Mouse (Mus musculus): ENCODE measurements around the gene Ccdc85a.
A peak's percentile ranks its signal among the peaks of the same experiment; 100 is the strongest.

Ccdc85a gene

DNA sequence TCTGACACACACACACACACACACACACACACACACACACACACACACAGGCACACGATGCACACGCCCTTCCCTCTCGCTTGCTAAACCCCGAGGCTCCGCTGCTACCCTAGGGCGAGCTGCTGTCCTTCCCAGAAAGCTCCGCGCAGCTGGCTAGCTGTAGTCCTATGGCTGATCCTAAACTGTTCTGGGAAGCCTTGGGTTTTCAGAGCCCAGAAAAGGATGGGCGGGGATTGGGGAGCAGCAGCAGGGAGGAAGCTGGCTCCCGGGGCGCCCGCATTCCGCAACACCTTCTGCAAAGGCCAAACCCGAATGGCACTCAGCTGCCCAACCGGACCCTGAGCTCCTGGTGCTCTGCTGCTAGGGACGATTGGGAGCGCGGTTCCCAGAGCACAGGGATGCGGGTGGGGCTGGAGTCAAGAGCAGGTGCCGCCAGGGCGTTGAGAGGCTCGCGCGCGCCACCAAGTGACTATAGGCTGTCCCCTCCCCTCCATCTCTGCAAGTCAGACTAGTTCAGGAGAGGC, at the start of gene Ccdc85a:
Ccdc85a (minus strand) TSS at position 414 of the 524 bp plus-strand sequence.
- DNase-seq, result peak; percentile 81

DNA sequence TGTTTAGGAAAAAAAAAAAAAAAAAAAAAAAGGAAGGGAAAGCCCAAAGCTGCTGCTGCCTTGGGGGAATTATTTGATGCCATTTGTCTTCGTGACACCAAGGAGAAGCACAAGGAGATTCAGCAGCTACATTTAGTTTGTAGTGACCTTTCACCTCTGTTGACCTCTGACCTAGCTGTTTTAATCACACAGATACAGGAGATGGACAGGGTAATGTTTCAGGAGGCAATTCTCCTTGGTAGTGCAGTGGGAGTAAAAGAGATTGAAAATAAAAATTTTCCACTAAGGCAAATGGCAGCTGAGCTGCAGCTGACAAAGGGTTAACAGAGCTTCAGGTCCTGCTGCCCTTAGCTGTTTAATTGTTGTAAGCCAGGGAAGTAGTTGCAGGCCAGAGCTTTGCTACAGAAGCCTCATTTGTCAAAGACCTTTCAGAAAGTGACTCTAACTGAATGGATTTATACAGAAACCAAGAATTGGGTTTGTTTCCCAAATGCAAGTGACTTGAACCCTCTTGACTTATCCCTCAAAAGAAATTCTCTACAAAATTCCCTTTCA, 49.5 kb upstream of the Ccdc85a start:
- DNase-seq, result no peak

DNA sequence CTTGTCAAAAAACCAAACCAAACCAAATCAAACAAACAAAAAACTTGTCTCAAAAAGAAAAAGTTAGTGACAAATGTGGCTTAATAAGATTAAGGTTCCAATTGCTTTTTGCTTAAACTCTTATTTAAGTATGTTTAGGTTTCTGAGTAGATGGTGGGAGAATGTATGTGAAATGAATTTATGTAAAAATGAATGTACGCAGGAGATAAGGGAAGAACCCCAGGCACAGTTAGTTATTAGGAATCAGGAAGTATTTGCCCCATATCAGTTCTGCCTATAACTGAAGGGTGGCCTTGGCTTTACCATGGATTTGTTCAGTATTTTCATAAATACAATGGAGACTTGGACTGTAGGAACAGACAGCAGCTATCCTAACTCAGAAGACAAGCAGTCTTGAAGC, 49.0 kb upstream of the Ccdc85a start:
- DNase-seq, result no peak

DNA sequence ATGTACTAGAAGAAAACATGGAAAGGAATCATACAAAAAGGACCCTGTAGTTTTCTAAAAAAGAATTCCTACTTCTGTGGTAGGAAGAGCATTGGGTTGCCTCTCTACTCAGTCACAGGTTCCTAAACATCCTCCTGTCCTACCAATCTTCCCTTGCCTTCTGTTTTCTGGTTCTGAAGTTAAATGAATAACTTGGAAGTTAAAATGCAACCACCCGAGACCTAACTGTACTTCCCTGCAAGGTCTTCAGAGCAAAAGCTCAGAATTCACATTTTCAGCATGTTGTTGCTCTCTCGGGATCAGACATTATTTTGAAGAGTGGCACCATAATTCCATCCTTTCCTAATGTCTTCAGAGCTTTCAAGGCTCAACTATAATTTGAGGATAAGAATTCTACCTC, 46.6 kb upstream of the Ccdc85a start:
- no peak for DNase-seq

DNA sequence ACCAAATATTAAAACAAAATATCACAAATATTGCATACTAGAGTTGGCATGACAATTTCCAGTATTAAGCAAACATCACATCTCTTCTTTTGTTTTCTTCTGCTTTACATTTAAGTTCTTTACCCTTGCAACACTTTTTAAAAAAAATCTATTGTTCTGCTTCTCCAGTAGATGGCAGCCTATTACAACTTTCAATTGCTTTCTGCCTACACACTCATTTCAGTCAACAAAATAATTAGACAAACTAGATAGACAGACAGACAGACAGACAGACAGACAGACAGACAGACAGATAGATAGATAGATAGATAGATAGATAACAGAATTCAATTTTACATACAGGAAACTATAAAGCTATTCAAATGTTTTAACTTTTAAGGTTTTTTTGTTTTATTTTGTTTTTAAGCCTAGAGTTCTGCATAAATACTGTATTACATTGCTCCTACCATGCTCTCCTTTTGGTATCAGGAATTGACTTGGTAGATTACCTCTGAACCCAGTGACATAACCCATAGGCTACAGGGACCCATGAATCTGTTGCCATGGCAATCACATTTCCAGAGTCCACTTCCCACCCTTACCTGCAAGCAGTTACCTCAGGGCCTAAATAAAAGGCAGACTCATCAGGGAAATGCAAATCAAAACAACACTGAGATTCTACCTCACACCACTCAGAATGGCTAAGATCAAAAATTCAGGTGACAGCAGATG, 26.8 kb upstream of the Ccdc85a start:
- DNase-seq, result no peak

DNA sequence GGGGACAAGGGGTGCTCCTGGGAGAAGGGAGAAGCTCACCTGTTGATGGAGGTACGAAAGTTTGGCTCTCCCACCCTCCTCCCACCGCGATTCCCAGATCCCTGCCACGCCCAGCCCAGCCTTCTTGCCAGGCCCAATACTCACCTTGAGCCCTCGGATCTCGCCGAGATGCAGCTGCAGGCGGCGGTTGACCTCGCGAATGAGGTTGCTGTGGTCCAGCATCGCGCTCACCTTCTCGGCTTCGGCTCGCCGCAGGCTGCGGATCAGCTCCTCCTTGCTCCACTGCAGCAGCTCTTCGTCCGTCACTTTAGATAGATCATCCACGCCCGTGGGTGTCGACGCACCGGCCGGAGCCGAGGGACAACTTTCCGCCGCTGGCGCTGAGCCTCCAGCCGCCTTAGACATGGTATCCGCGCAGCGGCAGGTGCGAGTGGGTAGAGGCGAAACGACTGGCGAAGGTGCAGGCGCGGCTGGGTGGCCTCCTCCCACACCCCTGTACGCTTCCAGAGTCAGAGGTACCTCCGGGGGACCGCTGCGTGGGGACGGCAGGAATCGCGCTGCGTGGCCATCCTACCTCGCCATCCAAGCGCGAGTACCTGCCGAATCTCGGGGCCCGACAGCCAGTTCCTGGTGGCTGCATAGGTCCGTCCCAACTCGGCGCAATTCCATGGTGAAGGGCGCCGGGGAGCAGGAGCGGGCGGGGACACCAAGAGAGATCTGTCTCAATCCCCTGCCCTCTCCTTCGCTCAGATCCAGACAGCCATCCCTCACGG, 800 bp downstream of the Ccdc85a start:
- DNase-seq, result peak; percentile 12

DNA sequence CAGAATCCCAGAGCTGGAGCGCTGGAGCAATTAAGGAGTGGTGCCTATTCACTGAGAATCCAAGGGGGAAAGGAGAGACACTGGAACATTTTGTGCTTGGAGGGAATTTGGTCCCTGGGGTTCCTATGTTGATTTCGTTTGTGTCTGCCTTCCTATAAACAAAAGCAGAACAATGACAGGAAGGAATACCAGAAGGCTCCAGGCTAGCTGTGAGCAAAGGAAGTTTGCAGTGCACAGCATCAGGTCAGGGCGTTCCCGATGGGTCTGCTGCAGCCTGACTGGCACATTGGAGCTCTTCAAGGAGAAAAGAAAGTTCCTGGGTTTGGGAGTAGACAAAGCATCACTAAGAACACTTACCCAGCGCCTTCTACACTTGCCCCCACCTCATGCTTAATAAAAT, 1.9 kb downstream of the Ccdc85a start:
- DNase-seq, result peak; percentile 49

DNA sequence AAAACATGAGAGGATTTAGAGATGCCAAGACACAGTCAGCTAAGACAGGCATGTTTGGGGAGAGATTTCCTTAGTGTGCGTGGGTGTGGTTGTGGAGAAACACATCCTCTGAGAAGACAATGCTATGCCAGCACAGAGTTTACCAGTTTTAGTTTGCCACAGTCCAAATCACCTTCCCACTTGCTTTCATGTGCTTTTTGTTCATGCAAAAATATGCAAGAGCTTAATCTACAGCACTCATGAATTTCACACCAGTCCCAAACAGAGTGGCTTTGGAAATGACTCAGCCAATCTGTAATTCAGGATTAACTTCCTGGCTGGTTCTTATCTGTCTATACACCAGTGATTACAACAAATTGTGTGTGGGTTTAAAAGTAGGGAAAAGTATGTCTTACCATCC, 11.7 kb downstream of the Ccdc85a start:
- DNase-seq, result peak; percentile 18

DNA sequence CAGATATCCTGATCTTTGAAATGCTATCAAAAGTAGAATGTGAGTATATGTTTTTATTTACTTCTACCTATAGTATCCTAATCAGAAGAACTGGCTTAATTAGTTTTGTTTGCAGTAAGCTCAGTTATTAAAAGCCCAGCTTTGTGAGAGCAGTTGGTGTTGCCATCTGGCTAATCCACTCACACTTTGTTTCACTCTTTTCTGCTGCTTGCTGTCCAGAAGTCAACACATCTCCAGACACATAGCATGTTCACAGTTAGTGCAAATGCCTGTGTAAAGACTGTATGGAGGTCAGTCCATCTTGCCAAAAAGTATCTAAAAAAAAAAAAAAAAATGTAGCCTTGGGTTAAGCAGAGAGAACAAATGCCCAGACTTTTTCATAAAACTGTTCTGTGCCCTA, 27.7 kb downstream of the Ccdc85a start:
- no peak for DNase-seq

DNA sequence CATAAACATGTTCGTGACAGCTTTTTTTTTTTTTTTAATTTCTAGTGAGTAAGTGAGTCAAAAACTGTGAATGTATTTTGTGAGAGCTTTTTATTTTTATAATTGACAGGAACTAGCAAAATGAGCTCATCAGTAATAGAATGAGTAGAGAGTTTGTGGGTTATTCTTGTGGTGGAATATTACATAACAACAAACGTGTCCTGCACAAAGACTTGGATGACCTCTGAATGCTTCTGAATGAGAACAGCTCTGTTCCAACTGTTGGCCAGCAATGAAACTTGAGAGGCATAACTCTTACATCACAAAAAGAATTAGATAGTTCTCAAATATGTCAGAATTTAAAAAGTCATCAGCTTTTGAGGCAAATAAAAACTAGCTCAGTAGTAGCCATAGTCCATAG, 40.7 kb downstream of the Ccdc85a start:
- no peak for DNase-seq

DNA sequence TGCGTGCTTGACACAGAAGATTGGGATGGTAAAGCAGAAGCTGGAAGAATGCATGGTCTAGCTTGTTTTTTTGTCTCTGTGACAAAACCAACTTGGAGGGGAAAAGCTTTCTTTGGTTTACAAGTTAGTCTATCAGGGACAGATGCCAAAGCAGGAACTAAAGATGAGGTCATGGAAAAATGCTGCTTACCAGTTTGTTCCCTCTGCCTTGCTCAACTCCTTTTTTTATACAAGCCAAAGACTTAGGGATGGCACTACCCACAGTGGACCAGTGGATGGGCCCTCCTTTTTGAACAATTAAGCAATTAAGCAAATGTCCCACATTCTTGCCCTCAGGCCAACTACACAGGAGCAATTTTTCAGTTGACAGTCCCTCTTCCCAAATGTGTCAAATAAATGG, 42.8 kb downstream of the Ccdc85a start:
- no peak for DNase-seq

DNA sequence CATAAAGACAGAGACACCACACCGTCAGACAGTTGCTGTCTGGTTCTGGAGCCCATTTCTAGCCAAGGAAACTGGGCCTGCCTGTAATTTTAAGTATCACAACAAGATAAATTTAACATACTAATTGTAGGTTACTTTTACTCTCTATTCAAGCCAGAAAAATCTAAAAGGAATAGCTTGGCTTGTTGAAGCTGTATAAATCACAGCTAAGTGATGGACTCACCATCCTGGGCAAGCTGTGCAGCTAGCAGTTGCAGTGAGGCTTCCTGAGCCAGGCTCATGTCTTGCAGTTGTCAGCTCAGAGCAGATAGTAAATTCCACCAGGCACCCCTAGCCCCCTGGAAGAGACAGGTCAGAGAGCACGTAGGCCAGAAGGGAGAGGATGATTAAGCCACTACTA, 50.8 kb downstream of the Ccdc85a start:
- DNase-seq, result no peak

DNA sequence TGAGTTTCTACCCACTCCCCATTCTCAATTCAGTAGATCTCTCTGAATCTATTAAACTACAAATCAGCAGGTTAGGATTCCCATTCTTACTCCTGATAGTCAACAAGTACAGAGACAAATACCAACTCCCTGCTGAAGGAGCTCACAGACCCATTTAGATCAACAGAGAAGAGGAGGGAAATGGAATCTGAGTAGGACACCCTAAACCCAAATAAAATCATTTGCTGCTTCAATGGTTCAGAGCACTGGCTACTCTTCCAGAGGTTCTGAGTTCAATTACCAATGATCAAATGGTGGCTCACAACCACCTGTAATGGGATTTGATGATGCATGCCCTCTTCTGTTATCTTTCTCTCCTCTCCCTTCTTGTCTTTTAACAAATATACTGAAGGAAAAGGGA, 82.9 kb downstream of the Ccdc85a start:
- no peak for DNase-seq

DNA sequence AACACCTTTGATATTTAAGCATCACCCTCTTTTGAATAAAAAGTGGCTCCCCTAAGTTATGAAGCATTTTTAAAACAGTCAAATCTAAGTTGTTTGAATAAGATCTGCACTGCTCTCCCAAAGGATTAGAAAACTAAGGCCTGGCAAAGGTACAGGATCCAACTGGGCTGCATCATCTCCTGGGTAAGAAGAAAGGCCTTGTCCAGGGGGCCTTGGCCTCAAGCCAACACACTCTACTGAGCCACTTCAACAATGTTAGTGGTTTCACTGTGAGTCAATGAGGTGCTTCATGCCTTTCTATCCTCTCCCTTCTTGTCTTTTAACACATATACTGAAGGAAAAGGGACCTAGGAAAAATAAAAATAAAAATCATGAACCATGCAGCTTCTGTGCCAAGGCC, 87.1 kb downstream of the Ccdc85a start:
- DNase-seq, result peak; percentile 15

DNA sequence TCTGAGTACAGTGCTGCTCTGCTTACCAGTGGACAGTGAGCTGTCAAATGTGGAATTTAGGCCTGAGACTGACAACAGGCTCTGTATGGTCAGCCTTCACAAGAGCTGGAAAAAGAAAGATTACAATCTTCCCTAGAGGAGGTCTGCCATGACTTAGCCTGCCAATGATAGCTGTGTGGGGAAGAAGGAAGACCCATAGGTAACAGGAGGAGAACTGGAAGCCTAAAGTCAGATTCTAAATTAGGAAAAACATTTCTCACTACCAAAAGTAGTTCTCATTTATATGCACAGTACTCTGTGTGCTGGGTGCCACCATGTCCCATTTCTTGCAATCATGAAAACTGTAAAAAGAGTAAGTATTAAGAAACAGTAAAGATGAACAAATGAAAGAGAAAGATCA, 90.8 kb downstream of the Ccdc85a start:
- DNase-seq, result no peak

DNA sequence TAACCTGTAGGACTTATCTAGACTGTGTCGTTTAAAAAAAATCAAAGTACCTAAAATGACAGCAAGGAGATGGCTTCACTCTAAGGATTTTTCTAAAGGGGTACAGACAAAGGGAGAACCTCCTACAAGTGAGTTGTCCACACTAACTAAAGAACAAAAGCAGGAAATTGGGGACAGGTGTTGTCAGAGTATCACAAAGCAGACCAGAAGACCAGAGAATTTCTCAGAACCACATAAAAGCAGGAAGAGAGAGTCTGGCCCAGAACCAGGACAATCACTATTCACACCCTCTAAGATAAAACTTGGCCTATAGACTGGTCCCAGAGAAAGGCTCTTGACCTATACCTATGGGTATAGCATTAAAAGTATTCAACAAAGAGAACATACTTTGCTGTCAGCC, 92.8 kb downstream of the Ccdc85a start:
- DNase-seq, result no peak

DNA sequence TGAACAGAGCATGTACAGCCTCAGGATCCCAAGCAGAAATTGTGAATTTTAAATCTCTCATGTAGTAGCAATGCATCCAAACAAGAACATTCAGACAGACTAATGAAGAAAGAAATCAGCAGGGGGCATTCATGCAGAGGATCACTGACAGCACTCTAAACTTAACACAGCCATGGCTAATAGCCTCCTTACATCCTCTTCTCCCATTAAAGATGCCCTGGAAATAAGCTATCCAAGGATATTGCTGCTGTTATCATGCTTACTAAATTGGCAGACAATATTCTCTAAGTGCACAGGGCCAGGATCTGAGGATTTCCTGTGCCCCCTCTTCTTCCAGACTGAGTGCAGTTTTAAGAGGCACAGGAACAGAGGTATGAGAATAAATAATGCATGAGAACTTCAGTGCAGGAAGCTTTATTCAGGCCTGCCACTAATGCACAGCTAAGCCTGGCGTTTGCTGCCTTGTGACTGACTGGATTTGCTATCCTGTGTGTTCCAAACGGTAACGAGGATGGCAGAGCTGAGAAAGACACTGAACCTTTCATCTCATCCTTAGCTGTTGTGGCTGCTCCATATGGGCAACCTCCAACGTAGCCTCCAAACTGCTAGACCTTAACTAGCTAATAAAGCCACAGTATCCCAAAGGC, 99.9 kb downstream of the Ccdc85a start:
- DNase-seq, result no peak

DNA sequence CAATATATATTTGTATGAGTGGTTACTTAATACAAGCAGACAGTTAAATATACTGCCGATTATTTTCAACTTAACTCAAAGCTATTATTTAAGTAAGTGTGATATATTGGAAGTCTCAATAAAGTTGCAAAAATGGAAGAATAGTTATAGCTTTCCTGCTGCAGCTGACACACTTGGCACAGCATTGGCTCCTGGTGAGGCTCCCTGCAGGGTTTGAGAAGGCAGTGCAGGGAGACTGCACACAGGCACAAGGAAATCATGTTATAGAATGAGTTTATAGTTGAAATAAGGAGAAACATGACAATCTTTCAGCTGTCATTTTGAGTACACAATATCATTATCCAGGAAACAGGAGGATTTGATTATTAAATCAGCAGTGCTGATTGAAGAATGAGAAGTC, 107.0 kb downstream of the Ccdc85a start:
- DNase-seq, result no peak

DNA sequence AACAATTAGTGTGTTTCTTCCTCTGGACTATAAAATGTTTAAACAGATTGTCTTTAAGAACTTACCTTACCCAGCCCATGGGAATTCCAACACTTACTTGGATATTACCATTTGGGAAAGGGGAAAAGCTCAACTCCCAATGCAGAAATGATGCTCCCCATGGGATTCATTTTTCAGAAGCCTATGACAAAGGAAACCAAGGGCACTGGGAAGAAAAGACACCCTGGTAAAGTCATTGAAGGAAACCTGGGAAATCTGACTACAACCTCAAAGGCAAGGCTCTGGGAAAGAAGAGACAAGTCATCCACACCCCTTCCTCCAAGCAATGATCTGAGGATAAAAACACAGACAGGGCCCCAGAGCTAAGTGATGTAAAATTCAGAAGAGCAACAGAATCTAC, 118.4 kb downstream of the Ccdc85a start:
- no peak for DNase-seq

DNA sequence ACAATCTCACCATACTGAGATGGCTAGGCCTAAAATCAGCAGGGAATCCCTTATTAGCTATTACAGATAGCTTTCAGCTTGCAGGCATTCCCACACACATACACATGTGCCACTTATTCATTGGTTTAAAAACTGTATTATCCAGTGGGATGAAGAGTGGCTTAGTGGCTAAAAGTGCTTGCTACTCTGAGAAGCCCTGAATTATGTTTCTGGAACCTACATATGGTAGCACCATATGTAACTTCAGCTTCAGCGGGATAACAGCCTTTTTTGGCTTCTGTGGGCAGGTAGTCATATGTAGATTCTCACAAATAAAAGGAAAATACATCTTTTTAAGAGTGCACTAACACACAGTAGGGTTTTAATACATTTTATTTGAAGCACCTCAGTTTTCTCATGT, 119.2 kb downstream of the Ccdc85a start:
- no peak for DNase-seq

DNA sequence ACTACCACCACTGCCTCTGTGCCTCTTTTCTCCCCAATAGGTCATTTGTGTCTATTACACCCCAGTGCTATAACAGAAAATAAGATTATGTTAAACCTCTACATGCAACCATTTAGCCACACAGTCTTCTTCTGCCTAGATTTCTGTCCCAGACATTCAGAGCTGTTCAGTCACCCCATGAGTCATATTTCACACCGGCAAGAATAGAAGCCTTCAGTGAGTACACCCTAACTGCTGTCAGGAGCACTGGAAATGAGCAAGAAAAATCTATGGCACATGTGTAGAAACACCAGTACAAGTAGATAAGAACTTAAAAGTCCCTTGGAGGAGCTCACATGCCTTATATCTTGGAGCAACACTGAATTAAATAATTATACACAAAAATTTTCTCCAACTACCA, 125.0 kb downstream of the Ccdc85a start:
- DNase-seq, result no peak

DNA sequence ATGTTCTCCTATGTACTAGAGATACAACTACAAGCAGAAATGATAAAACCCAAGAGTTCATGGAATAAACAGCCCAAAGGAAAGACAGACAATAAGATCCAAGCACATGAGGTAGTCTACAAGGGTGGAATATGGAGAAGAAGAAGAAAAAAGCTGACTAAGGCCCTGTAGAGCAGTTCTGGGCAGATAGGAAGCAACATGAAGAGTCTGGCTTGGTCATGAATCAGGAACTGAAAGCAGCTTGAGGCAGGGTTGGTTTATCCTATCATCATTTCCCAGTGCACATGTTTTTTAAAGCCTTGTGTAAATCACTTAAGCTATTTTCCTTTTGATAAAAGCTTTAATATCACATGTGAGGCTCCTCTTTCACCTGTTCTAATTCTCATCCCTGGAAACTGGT, 144.2 kb downstream of the Ccdc85a start:
- no peak for DNase-seq

DNA sequence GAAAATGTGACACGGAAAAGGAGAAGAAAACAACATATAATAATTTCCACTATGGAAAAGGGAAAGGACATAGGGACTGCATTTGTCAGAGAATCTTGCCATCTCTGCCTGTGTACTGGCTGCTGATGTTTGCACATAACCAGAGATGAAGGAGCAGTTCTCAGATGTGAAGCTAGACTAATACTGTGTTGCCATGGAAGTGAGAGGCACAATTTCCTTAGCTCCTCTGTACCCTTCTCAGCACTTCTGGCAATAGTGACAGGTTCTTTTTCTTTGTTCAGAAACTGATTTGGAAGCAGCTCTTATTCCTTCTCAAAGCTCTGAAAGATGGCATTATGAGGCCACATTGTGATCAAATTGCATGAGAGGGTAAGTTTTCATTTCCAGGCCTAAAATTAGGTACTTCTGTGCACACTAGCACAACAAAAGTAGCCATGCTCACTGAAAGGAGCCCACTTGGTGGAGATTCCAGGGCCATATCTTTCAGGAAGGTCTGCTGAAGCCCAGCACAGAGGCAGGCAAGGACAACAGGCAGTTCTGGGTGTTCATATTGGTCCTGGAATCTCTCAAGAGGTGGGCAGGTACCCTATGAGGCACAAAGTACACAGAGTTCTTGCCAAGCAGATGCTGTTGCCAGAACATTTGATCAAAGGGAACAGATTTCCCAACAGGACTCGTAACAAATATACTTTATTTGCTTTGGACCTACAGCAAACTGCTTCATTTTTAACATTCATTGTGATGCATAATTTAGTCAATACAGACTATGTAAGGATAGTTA, 161.5 kb downstream of the Ccdc85a start:
- peak; percentile 10 for DNase-seq
